Mouse (Mus musculus) frontal cortex, postnatal 36 days (tissue): ENCODE data around the gene Gm10096.
"Not testable (repeated sequence)": the region's sequence is repeated elsewhere in the genome, so short reads cannot be mapped to it uniquely, and the experiment has no call there.

Experiments
- DNase-seq, 2 experiments: peaks; one replicate each; pipeline ENCODE4 v3.0.0; 2022; ENCODE audit warnings: low spot score in 2 of 2

Gm10096 gene

DNA sequence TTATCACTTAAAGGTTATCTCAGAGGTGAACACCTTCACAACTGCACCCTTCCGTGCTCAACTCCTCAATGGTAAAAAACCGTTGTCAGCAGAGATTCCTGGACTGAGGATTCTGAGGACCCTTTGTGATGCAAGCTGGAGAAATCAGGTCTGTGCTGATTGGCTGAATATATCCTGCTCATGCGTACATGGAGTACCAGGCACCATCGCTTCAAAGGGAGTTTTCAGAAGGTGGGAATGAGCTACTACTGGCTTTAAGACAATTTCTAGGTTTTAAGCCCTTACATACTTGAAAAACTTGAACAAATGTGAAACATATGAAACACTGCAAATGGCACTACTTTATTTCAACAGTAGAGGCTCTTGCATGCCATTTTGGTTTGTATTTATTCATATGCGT lies at the start of gene Gm10096:
Gene Gm10096, minus strand, starts transcription at position 101 of the 400 bp plus-strand sequence.
- not testable (repeated sequence) for DNase-seq
